Mouse (Mus musculus): Measurements from ENCODE around the gene 5031439G07Rik. TPM values are rescaled to one million over a fixed set of nuclear protein-coding genes. Genes with fewer than 3 reads are reported as not detected.
"Not testable (repeated sequence)": the region's sequence is repeated elsewhere in the genome, so short reads cannot be mapped to it uniquely, and the experiment has no call there.

5031439G07Rik gene
- total RNA-seq (2021), result 10 to 100 TPM; 22.2 to 23.8 TPM

GRCm38 (mm10) chr15:84987874-84988825 is at the start of gene 5031439G07Rik:
TSS of gene 5031439G07Rik (minus strand) at chr15:84988551.
- peak; percentile 91 for DNase-seq

GRCm38 (mm10) chr15:85037343-85037690 is 49.0 kb upstream of the 5031439G07Rik start:
- no peak for DNase-seq

- DNase-seq, result peak; percentile 99
These were observed 48.4 kb upstream of the 5031439G07Rik start for GRCm38 (mm10) chr15:85036566-85037342.

DNA sequence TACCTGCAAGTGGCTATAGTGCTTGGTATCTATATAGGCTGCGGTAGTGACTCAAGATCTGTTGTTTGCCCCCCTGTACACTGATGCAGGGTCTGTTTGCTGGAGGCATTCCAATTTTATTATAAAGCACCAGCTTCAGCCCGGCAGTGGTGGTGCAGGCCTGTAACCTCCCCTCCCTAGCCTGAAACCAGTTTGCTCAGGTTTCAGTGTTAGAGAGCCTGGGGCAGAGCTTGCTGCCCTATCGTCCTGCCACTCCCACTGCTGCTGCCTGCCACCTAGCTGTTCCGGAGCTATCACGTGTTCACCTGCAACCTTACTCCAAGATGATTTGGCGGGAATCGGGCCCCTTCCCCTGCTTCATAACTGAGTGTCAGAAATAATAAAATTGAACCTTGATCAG is 45.6 kb upstream of the 5031439G07Rik start:
- not testable (repeated sequence) for DNase-seq

GRCm38 (mm10) chr15:85031866-85032265 is 43.5 kb upstream of the 5031439G07Rik start:
- DNase-seq, result peak; percentile 61

- not testable (repeated sequence) for DNase-seq
These were observed 42.3 kb upstream of the 5031439G07Rik start for GRCm38 (mm10) chr15:85030643-85031042.

- not testable (repeated sequence) for DNase-seq
These were observed 40.3 kb upstream of the 5031439G07Rik start, which contains the start of gene Fam118a for GRCm38 (mm10) chr15:85028648-85029047. TSS of gene Fam118a (plus strand) at chr15:85028948.

GRCm38 (mm10) chr15:85027740-85028139 is 39.4 kb upstream of the 5031439G07Rik start:
- no peak for DNase-seq

DNA sequence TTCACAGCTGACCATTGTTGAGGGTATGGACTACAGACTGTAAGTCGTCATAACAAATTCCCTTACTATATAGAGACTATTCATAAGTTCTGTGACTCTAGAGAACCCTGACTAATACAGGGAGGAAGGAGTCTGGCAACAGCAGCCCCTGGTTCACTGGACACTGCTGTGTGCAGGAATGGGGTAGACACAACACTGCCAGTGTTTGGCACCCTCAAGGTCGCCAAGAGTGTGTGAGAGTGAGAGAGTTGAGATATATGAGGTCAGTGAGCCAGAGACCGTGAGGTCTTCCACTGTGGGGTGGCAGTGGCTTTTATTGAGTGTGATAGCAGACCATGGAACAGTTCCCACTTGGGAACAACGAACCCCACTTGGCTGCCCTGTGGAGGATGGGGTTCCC is 37.8 kb upstream of the 5031439G07Rik start:
- no peak for DNase-seq

DNA sequence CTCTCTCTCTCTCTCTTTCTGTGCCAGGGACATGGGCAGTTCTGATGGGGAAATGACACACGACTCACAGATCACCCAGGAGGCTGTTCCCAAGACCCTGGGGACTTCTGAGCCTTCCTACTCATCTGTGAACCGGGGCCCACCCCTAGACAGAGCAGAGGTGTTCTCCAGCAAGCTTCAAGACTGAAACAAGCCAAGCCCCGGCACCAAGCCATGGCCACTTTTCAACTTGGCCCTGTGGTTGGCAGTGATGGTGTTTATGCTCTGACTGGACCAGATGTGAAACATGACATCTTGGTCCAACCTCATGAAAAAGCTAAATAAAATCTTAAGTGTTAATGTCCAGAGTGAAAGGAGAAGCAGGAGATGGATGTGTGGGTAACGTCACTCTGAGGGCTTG is 33.9 kb upstream of the 5031439G07Rik start:
- DNase-seq, result peak; percentile 32

- no peak for DNase-seq
These were observed 28.8 kb upstream of the 5031439G07Rik start, which contains the start of gene Upk3a for GRCm38 (mm10) chr15:85016951-85017664. TSS of gene Upk3a (plus strand) at chr15:85017141.

DNA sequence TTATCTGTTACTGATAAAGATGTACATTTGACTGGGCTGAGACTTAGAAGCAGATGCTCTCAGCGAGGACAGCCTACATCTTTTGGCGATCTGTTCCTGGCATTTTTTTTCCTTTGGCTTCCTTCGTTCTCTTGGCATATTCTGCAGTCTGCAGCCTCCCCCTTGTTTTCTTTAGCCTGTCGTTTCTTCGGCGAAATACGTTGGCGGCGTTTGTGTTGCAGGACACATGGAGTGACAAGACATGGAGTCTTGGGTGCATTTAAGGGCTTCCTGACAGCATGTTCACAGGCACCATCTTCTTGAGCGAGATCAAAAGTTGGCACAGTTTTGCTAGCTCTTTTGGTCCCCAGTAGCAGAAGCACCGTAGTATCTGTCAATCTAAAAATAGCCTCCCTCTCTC is 27.4 kb upstream of the 5031439G07Rik start:
- no peak for DNase-seq

- DNase-seq, result peak; percentile 37
These were observed 24.3 kb upstream of the 5031439G07Rik start for GRCm38 (mm10) chr15:85012662-85013054.

DNA sequence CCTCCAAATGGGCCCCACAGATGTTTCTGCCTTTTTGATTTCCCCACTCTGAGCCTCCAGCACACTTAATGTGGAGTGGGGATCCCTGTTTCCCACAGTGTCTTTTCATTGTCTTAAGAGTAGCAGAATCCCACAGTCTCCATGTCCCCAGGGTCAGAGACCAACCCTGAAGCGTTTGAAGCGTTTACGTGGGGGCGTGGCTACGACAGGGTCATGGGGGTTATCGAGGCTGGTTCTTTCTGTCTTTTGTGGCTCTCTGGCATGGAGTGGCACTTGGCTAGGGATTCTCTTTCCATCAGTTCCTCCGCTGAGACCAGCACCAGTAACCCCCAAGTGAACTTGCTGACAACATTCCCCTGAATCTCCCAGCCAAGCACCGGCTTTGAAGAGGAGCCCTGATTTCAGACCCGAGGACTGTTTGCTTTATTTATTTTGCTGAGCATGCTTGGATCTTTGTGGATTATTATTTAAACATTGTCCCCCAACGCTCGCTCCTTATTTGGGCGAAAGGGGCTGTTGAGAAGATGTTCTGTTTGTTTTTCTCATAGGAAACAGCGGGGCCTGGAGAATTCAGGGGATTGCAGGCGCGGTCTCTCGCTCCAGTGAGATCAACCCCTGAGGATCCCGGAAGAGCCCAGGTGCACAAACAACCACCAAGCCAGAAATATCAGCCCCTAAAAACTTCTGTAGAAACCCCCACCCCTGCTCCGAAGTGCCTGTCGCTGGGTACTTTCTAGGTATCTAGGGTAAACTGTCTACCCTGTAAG is 23.7 kb upstream of the 5031439G07Rik start:
- DNase-seq, result peak; percentile 21

DNA sequence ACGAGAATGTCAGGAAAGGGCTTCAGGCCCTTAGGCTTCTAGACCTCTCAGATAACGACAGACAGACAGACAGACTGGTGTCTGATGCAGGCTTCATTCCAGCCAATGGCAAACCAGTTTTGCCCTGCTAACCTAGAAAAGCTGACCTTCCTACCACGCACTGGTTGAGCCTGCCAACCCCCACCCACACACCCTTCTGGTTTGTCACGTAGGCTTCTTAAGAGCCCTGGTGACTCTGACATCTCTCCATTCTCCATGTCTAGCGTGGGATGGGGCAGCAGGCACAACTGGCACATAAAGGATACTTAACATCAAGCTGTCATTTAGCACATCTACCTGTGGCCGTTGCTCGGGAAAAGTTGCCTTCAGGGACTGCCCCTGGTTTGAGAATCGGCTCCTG is 21.3 kb upstream of the 5031439G07Rik start:
- DNase-seq, result no peak

DNA sequence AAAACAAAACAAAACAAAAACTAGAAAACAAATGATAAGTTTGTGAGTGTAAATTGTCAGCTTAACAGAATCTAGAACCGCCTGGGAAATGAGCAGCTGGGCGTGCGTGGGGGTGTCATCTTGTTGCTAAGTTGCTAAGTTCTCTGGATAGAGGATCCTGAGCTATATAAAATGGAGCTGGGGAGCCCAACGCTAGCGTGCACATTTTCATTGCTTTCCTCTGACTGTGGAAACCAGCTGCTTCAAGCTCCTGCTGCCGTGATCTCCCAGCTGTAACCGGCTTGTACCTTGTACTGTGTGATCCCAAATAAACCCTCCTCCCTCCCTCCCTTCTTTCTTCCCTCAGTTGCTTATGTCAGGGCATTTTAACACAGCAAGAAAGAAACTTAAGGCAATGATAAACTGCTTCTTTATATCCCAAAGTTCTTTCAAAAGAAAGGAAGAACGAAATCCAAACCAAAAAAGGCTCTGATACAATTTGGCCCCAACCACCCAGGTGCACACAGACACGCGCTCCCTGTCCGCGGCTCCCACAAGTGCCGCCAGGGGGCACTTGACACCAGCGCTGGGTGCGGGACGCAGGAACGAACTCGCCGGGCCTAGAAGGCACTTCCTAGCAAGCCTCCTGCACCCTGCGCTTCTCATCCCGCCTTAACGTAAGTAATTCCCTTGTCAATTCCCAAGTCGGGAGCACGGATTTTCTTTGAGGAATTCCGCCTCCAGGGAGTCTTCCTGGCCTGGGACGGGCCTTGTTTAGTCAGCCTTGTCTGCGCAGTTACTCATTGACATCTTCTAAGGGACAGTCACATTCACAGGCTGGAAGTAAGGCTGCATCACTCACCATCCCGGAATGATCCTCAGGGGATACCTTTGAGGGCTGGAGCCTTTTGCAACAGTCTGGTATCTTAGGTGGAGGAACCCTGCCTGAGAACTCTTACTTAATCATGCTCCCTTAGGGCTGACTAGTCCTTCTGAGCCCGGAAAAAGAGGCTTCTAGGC is 12.9 kb upstream of the 5031439G07Rik start:
- peak; percentile 89 for DNase-seq

DNA sequence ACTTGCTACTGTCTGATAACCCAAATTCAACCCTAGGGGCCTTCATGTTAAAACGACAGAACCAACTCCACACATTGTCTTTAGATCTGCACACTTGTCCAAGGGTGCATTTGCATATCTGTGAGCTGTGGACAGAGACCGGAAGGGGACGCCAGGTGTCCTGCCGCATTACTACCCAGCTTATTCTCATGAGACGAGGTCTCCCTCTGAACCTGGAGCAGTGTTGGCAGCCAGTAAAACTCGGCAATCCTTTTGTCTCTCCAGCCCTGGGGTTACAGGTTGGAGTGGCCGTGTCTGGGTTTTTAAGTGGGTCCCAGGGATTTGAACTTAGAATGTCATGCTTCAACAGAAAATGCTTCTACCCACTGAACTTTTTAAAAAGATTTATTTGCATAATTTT is 11.6 kb upstream of the 5031439G07Rik start:
- no peak for DNase-seq

DNA sequence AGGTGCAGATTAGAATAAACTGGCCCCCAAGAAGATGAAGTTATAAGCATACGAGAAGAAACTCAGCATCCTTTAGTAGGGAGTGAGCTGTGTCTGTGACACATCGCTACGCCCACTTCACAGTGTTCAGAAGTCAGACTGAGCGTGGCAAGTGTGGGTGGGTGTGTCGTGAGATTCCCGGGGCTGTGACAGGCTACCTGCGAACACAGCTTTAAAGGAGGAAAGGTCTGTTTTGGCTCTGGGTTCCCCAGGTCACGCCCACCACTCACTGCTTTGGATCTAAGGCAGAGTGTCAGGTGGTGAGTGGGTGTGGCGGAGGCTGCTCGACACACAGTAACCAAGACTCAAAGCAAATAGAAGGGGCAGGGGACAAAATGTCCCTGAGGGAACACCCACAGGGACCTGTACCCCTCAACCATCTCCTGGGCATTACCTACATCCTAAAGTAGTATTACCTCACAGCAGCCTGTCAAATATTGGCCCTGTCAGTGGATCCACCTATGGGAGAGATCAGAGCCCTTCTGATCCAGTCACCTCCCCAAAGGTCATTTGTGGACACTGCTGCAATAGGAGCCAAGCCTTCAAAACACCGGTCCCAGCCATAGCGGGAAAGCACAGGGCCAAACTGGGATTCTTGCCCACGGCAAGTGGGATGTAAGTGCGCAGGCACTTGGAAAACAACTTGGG is 9.6 kb upstream of the 5031439G07Rik start:
- DNase-seq, result no peak

GRCm38 (mm10) chr15:84995967-84996366 is 7.6 kb upstream of the 5031439G07Rik start:
- peak; percentile 83 for DNase-seq

DNA sequence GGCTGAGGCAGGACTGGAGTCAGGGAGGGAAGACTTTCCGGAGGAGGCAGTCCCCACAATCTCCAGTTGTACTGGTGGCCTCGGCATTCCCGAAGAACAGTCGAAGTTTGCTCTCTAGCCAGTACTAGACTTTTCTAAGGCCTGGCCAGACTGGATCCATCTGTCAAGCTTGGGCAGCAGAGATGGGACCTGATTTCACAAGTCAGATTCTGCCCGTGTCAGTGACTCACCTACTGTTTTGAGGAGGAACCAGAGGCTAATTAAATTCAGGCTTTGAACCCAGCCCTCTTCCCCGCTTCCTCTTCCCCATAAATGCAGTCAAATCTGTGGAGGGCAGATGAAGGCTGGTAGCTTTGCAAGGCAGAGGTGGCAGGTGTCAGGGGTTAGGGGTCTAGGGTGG is 6.7 kb upstream of the 5031439G07Rik start:
- DNase-seq, result no peak

Measured in heart, postnatal 4 days (tissue).